Mouse (Mus musculus) left cerebral cortex, postnatal 36 days (tissue): ENCODE results near the gene Mtmr2. TPM values are rescaled to one million over a fixed set of nuclear protein-coding genes. Genes with fewer than 3 reads are reported as not detected.

Experiments used
- DNase-seq, 2 experiments: peaks; one replicate each; pipeline ENCODE4 v3.0.0; 2021 to 2022; ENCODE audit warnings: low spot score in 2 of 2, mixed read lengths in 1 of 2
- intact Hi-C: fragments of 180-260 bp; cut with DNase I; formaldehyde crosslinking; loops from one replicate; pipeline ENCODE4 v1.15.1; 2025
- total RNA-seq, 2 experiments: library from RNA; stranded (reverse); gene quantifications; 2 replicates each; pipeline ENCODE4 v1.2.3; 2021

The Mtmr2 gene
- total RNA-seq, 2 experiments from 2014 or later: 48.3 to 51.2 TPM

DNA sequence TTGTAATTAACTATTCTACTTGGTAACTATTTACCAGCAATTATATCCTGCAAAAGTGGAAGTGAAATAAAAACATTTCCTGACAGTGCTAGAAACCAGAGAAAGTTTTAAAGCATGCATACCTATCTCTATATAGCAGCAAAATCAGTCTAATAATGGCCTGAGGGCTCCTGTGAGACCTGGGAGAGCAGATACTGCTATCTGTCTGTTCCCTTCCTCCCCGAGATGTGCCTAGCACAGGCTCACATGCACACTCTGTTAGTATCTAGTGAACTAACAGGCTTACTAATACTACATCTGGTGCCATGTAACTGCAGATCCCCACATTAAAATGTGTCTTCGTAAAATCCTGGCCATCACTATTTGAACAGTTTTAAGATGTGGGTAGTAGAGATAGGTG, 46.5 kb downstream of the Mtmr2 start:
- intact Hi-C loops: no loop called here
- DNase-seq: no peak

DNA sequence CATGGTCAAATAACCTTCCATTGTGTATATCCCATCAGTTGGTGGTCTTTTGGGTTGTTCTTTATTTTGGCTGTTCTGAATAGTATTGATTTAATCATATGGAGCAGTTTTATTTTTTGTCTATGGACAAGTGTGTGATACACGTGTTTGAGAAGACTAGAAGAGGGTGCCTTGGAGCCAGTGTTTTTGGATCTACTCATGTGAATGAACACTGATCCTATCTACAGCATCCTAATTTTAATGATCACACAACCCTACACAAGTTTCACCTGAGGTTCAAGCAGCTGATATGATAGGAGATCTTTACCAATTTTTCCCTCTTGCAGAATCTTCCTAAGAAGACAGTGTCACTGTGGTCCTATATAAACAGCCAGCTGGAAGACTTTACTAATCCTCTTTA, 56.3 kb downstream of the Mtmr2 start:
- intact Hi-C loops: no loop called here

DNA sequence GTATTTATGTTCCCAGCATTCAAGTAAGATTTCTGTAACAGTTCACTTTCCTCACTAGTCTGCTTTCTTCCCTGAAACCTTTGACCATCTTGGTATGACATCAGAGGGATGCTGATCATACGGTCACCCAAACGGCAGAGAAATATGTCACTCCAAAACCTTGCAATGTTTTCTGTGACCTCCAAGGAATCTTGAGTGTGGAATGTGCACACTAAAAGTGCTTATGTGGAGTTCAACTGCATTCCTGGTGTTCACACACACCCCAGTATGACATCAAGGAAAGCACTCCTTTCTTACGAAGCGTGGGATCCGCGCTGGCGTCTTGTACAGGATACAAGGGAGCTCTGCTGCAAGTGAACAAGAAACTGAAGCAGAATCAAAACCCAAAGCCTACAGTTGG, 58.6 kb downstream of the Mtmr2 start:
- intact Hi-C loops: no loop called here

More for the DNA sequence above, 56.3 kb downstream of the Mtmr2 start:
- no peak for DNase-seq

DNA sequence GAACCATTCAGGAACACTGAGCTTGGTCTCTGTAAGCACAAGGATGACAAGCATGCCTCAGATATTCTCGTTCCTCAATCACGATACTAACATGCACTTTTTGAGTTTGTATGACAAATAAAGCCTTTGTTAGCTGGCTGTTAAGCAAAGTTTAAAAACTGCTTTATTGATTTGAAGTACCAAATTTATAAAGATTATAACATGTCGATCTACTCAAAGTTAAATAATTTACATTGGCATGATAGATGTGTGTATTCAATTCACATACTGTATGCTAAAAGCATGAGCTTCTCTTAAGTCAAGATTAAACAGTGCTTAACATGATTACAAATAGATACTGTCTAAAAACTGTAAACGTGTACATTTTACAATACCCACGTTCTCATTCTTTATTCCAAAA, 59.4 kb downstream of the Mtmr2 start:
- intact Hi-C loops: no loop called here
- DNase-seq: no peak

More for the DNA sequence above, 58.6 kb downstream of the Mtmr2 start:
- no peak for DNase-seq

DNA sequence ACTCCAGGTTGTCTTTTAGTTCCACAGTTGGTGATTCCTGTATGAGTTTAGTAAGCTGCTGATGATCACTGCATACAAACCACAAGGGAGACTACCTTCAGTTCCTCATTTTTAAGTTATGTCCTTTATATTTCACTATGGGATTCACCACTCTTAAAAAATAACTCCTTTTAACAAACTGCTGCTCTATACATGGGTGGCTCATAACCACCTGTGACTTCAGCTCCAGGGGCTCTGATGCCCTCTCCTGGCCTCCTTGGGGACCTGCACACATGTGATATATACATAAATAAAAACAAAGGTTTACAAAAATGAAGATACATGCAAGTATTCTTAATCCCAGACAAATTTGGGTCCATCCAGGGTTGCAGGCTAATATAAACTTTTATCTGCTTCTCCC, 61.7 kb downstream of the Mtmr2 start:
- intact Hi-C loops: no loop called here
- DNase-seq: no peak

DNA sequence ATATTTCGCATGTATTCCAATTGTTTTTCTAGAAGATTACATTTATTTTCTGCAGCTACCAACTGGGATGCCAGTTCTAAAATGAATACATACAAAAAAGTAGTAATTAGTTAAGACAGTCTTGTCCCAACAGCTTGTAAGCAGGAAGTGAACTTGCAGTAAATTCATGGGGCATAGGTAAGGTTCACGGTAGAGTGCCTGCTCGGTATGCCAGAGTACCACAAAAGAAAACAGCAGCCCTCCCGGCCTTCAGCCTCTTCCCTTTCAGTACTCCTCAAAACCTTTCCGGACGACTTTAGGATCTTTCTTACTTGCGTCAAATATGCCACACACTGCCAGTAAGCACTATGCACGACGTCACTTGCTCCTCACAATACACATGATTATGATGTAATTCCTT, 70.2 kb downstream of the Mtmr2 start:
- DNase-seq: no peak
- intact Hi-C loops: no loop called here

DNA sequence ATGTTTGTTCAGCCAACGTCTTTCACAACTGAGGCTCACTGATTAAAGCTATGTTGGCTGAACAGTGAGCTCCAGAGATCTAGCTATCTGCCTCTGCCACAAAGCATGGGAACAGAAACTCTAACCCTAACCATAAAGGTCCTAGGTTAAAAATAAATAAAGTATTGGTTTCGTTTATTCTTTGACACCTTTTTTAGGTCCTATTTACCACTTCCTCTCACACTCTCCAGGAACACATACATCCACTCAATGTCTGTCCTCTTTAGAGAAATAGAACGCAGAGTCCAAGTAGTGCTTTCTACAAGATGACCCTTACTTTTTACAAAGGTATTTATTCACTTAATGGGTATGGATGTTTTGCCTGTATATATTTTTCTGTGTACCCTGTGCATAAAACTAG, 72.6 kb downstream of the Mtmr2 start:
- intact Hi-C loops: loop anchor here (10.0 kb wide), 1 partner anchor 586 kb away; no protein-coding TSS in a partner anchor
- DNase-seq: no peak

DNA sequence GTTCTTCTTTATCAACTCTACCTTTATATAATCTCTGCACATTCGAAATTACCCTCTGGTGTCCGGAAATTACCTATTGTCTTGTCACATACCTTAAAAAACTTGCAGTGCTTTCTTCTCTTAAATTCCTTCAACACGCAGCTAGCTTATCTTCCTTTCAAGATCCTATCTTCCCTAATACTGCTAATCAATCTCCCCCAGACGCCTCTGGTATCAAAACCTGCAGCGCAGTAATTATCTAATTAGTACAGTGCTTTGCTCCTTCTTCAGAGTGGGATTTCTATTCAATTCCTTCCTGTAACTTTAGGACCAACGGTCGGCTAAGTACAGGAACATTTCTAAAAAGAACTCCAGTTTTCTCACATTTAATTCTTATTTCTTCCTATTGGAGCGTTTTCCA, 77.7 kb downstream of the Mtmr2 start:
- DNase-seq: no peak
- intact Hi-C loops: loop anchor here (5.0 to 10.0 kb wide), 2 partner anchors 451 to 591 kb away; partner anchors contain the start of gene Sesn3

DNA sequence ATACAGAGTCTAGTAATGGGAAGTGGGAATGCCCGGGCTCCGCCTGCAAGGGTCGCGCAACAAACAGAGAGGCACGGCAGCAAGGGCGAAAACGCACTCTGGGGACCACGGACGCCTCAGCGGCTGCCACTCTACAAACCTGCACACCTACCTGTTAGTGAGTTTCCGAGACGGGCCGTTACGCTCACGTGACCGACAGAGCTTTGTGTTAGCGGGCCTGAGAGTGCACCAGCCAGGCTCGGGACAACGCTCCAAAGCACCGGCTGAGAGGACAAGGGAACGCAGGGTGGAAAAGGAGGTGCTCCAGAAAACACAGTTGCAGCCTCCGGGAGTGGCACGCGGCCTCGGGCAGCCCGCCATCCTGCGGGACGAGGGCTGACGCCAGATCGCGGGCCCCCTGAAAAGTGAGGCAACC, 78.2 kb downstream of the Mtmr2 start:
- intact Hi-C loops: loop anchor here (5.0 to 10.0 kb wide), 2 partner anchors 451 to 592 kb away; partner anchors contain the start of gene Sesn3
- DNase-seq: peak in 1 of 2 experiments; percentile 71

DNA sequence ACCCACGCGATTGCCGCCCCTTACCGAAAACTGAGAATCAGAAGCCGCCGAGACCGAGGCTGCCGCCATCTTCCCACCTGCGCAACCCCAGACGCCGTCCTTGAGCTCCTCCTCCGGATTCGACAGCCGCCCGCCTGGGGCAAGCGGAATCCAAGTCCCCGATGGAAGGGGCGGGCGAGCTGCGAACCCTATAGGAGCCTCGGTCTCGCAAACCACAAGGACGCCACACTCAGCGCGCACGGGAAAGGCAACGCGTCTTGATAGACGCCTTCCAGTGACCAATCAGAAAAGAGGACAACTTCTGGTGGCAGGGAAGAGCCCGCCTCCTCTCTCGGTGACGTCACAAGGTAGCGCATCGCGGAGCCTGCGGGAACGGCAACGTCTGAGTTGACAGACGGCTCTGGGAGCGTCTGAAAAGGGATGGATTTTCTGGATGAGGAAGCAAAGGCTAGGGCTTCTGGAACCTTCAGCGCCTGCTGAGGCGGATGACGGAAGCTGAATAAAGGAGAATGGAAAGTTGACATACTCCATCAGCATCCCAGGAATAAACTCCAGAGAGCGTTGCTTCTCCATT, 78.7 kb downstream of the Mtmr2 start, which contains the start of gene Cep57:
Cep57 (minus strand) TSS at position 276 of the 574 bp plus-strand sequence.
- intact Hi-C loops: loop anchor here (1.0 to 10.0 kb wide), 3 partner anchors 78 to 592 kb away; partner anchors contain the start of gene Sesn3
- DNase-seq: peak; percentile 97 to 98

DNA sequence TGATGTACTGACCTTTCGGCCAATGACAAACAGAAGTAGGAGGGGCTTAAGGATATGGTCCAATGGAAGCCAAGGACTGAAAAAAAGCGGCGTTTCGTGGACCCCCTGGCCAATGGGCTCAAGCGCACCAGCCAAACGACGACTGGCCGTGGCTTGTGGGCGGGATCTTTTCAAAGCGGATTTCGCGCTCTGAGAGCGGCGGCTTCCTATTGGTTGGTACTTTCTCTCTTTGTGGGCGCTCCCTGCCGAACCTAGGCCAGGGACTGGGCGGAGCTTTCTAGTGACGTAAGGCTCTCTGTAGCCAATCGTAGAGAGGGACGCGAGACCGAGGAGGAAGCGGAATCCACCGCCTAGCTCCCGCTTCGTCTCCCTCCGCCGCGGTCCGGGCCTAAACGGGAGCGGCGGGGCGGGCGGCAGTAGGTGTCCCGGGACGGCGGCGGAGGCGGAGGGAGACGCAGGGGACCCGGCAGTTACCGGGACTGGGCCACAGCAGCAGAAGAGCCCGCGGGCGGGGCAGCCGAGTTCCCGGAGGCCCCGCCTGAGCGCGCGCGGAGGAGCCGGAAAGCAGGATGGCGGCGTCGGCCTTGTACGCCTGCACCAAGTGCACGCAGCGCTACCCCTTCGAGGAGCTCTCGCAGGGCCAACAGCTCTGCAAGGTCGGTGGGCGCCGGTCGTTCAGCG, 79.3 kb downstream of the Mtmr2 start, which contains the start of gene Fam76b:
Fam76b (plus strand) TSS at position 311 of the 681 bp plus-strand sequence.
- peak; percentile 99 to 100 for DNase-seq
- intact Hi-C loops: loop anchor here (1.0 to 10.0 kb wide), 3 partner anchors 78 to 593 kb away; partner anchors contain the start of gene Sesn3

DNA sequence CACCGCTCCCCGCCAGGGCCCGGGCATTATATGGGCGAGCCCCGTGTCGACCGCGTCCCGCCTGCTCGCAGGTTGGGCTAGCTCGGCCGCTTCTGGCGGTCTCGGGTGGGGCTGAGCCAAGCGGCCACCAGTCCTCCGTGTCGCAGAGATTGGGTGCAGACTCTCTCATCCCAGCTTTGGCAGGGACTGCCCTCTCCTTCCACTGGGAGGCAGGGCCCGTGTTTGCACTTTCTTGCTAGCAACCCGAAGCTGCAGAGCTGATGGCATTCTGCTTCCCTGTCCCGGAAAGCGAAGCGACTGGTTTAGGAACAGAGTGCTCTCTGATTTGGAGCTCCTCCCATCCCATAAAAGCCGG, 79.9 kb downstream of the Mtmr2 start:
- DNase-seq: no peak
- intact Hi-C loops: loop anchor here (5.0 to 10.0 kb wide), 2 partner anchors 449 to 593 kb away; partner anchors contain the start of gene Sesn3

DNA sequence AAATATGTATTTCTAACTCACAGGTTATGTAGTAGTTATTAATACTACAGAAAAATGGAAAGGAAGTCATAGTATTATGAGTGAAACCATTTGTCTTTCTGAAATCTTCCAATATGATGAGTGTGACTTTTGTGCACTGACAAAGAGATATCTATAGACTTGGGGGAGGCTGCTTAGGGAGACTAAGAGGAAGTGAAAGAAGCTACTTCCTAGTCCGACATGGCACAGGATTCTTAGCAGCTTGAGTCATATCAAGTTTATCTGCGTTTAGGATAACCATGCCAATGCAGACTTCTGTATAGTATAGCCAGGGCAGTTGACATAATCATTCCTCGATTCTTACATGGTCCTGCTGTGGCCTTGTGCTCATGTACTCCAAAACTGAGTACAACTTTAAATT, 87.0 kb downstream of the Mtmr2 start:
- DNase-seq: no peak
- intact Hi-C loops: loop anchor here (10.0 kb wide), 1 partner anchor 670 kb away; the partner anchor contains the start of genes Cwc15 and Kdm4d

DNA sequence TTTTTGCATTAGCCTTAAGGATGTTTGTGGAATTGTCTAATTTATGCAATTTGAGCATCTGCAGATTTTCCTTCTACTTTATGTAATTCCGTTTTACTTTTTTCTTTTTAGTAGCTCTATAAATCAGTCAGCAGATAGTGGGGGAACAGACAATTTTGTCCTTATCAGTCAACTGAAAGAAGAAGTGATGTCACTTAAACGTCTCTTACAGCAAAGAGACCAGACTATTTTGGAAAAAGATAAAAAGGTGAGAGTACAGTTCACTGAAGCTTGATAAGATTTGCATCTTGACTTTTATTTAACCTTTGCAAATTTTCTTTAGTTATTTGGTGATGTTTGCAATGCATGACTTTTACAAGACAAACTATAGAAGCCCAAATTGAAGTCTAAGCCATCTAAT, 88.5 kb downstream of the Mtmr2 start:
- intact Hi-C loops: loop anchor here (10.0 kb wide), 1 partner anchor 668 kb away; the partner anchor contains the start of genes Cwc15 and Kdm4d
- no peak for DNase-seq

DNA sequence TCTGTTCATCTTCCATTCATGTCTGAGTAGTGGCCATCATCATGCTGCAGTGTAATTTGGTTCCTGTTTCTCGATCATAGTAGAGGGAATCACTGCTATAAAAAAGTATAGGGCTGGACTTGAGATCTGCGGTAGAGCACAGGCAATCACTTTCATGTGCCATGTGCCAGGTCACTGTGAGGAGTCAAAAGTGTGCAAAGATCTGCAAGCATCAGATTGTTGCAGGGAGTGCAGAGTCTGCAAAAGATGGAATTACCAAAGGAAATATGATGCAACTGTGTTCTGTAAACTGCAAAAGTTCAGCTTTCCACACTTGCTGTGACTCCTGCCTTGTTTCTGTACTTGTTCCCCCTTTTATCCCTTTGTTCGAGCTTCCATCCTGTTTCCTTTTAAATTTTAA, 99.4 kb downstream of the Mtmr2 start:
- DNase-seq: no peak
- intact Hi-C loops: loop anchor here (5.0 kb wide), 2 partner anchors 475 to 495 kb away; no protein-coding TSS in a partner anchor

DNA sequence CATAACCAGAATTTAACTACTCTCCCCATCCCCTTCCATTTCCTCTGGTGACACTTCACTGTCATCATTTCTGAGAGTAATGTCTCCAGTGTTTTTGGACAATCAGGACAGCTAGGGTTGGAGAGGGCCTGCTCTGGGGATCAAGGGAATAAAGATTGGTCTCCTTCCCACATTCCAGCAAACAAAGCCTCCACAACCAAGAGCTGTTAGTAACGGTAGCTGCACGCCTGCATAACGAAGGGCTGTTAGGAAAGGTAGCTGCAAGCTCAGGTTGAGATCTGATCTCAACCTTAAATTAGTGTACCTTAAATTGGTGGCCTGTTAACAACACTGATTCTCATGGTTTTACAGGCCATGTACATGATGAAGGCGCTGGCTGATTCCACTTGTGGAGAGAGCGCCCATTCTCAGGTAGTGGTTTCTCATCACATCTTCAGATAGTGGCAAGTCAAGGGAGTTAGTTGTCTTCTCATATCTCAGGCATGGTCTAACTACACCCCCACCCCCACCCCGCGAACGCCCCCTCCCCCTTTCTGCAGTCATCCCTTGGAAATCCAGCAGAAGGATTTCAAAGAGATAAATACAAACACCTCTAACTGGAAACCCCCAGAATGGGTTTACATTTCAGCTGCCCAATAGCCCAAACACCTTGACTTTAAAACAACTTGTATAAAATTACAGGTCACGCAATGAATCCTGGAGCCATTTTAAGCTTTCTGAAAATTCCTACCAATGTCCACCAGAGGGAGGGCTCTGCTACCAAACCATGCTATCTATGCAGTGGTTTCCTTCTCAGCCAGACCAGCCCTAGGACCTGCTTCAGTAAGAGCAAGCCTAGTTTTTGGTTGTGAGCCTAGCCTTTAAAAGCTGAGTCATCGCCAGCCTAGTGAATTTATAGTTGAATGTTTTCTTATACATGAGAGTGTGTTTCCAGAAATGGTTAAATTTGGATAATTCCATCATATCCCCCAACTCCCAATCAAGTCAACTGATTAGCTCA, 100.6 kb downstream of the Mtmr2 start:
- intact Hi-C loops: loop anchor here (5.0 kb wide), 2 partner anchors 474 to 494 kb away; no protein-coding TSS in a partner anchor

DNA sequence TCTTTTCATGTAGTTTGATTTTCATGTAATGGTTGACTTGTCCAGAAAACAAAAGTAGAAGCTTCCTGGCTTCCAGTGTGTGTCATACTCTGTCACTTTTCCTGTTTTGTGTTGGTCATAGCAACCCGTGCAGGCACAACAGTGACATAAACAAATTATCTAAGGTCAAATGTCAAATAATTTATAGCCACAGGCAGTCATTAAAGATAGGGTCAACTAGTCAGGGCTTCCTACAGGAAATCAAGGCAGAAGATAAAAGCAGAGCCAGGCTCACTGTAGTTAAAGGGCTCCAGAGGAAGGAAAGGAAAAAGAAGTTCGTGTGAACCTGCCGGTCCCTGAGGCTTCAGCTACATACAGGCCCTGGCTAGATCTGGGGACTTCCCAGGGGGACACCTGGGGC, 105.7 kb downstream of the Mtmr2 start:
- no peak for DNase-seq
- intact Hi-C loops: no loop called here

More for the DNA sequence above, 100.6 kb downstream of the Mtmr2 start:
- DNase-seq: peak in 1 of 2 experiments; percentile 24
